Comparison of ENCODE assay signal across 8 mouse cellular contexts in the genomic region with DNA sequence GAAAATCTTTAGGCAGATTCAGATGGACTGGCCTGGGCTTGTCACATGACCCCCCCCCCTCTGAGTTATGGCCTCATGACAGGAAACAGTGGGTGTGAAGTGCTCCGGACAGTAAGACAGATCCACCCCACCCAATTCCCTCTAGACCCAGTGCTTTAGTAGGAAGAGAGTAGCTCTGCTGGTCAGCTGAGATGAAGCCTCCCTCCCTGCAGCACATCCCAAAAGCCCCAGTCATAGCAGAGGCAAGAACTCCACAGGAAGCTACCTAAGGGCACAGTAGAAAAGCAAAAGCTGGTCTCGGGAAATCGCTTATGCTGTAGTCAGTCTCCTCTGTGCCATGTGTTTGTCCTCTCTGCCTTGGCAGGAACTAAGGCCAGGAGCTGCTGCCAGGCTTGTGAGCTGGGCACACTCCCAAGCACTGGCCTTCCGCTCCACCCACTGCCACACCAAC. TPM values are rescaled to one million over a fixed set of nuclear protein-coding genes. Genes with fewer than 3 reads are reported as not detected.
DNase-seq lines count a peak whose midpoint lies in the region; ATAC-seq and TF ChIP-seq lines count a peak whose summit lies in the region.

No protein-coding gene starts in this region.

- no peak overlapping the region for H3K4me2 ChIP-seq in forebrain, embryonic 14.5 days (ENCODE audit: low read length)
- no peak overlapping the region for H3K4me2 ChIP-seq in forebrain, embryonic 11.5 days (ENCODE audit: low read depth, low read length, severe bottlenecking)
- no peak overlapping the region for H3K4me2 ChIP-seq in midbrain, embryonic 13.5 days (replicated peaks)

- intact Hi-C loops in heart, postnatal 14 days (cut with DNase I), result loop anchor here (5.0 kb wide), 1 partner anchor 98 kb away; the partner anchor contains the start of gene Mamld1

- no peak for TF ChIP-seq CTCF in cerebellum, adult 2 months (IDR thresholded peaks at IDR 0.05; ENCODE audit: borderline replicate concordance, insufficient read depth, low read depth, low read length)
- no peak for TF ChIP-seq CTCF in lung, adult 2 months (IDR thresholded peaks at IDR 0.05; ENCODE audit: insufficient read depth, low read length)

- no peaks in the 10 kb centered on the region for H3K27me3 ChIP-seq in forebrain, embryonic 14.5 days (replicated peaks; ENCODE audit: control insufficient read depth, insufficient read depth, low read length)
- no peaks in the 10 kb centered on the region for H3K27me3 ChIP-seq in forebrain, embryonic 11.5 days (ENCODE audit: control insufficient read depth, insufficient read depth, low read length)
- no peaks in the 10 kb centered on the region for H3K27me3 ChIP-seq in cerebellum, adult 2 months (ENCODE audit: control insufficient read depth, insufficient read depth, low read length)
- H3K27me3 ChIP-seq in midbrain, embryonic 13.5 days, result no peaks in the 10 kb centered on the region

- H3K4me1 ChIP-seq in forebrain, embryonic 14.5 days (ENCODE audit: control insufficient read depth, insufficient read depth, low read length), result no peaks in the 10 kb centered on the region
- no peaks in the 10 kb centered on the region for H3K4me1 ChIP-seq in forebrain, embryonic 11.5 days (replicated peaks; ENCODE audit: control insufficient read depth, insufficient read depth, low read length)
- peaks cover 36% of the 10 kb centered on the region for H3K4me1 ChIP-seq in cerebellum, adult 2 months (ENCODE audit: control insufficient read depth, insufficient read depth, low read length)
- H3K4me1 ChIP-seq in lung, adult 2 months (ENCODE audit: control insufficient read depth, insufficient read depth, low read length), result peaks cover 15% of the 10 kb centered on the region
- H3K4me1 ChIP-seq in midbrain, embryonic 13.5 days (replicated peaks), result no peaks in the 10 kb centered on the region

- H3K9me3 ChIP-seq in forebrain, embryonic 14.5 days (replicated peaks; ENCODE audit: control insufficient read depth, low read length), result no peaks in the 10 kb centered on the region
- no peaks in the 10 kb centered on the region for H3K9me3 ChIP-seq in forebrain, embryonic 11.5 days (ENCODE audit: control insufficient read depth, low read length)
- H3K9me3 ChIP-seq in midbrain, embryonic 13.5 days, result no peaks in the 10 kb centered on the region

- no peak overlapping the region for H3K9ac ChIP-seq in forebrain, embryonic 14.5 days (ENCODE audit: low read length)
- H3K9ac ChIP-seq in forebrain, embryonic 11.5 days (ENCODE audit: low read length), result no peak overlapping the region
- no peak overlapping the region for H3K9ac ChIP-seq in midbrain, embryonic 13.5 days (replicated peaks)

- 84% methylated on average over 4 of the region's 4 CpGs for WGBS in forebrain, embryonic 14.5 days
- 87% methylated on average over 4 of the region's 4 CpGs for WGBS in forebrain, embryonic 11.5 days
- WGBS in cerebellum, adult 2 months, result 3% methylated on average over 4 of the region's 4 CpGs
- 55% methylated on average over 4 of the region's 4 CpGs for WGBS in lung, adult 2 months
- 88% methylated on average over 4 of the region's 4 CpGs for WGBS in midbrain, embryonic 13.5 days

- no peak overlapping the region for H3K27ac ChIP-seq in forebrain, embryonic 14.5 days (ENCODE audit: low read depth, low read length)
- no peak overlapping the region for H3K27ac ChIP-seq in forebrain, embryonic 11.5 days (ENCODE audit: low read depth, low read length)
- H3K27ac ChIP-seq in cerebellum, adult 2 months (ENCODE audit: insufficient read depth, low read length), result peak overlapping the region; percentile 87
- H3K27ac ChIP-seq in midbrain, embryonic 13.5 days, result no peak overlapping the region

- no peak overlapping the region for H3K4me3 ChIP-seq in forebrain, embryonic 14.5 days (ENCODE audit: low read depth, low read length)
- no peak overlapping the region for H3K4me3 ChIP-seq in forebrain, embryonic 11.5 days (ENCODE audit: low read depth, low read length)
- H3K4me3 ChIP-seq in cerebellum, adult 2 months (replicated peaks; ENCODE audit: insufficient read depth, low read depth, low read length), result no peak overlapping the region
- no peak overlapping the region for H3K4me3 ChIP-seq in lung, adult 2 months (replicated peaks; ENCODE audit: extremely low read depth, low read depth, low read length)
- no peak overlapping the region for H3K4me3 ChIP-seq in midbrain, embryonic 13.5 days (replicated peaks)

- TF ChIP-seq POLR2A in cerebellum, adult 2 months (IDR thresholded peaks at IDR 0.05; ENCODE audit: borderline replicate concordance, insufficient read depth, low read length), result no peak
- no peak for TF ChIP-seq POLR2A in lung, adult 2 months (IDR thresholded peaks at IDR 0.05; ENCODE audit: borderline replicate concordance, extremely low read depth, low read depth, low read length)

- peak; percentile 27 for DNase-seq in forebrain, embryonic 14.5 days (ENCODE audit: low spot score)
- DNase-seq in forebrain, embryonic 11.5 days (ENCODE audit: low spot score), result no peak
- DNase-seq in 3134 (ENCODE audit: extremely low read depth, insufficient read length, low spot score), result peak; percentile 65
- peak; percentile 89 to 93 for DNase-seq in cerebellum, adult 2 months
- DNase-seq in heart, postnatal 14 days, result peak; percentile 55 to 75
- peak; percentile 45 for DNase-seq in lung, adult 2 months

- ATAC-seq in forebrain, embryonic 14.5 days, result peak; percentile 44; the same call in 1 of the 2 replicates
- ATAC-seq in forebrain, embryonic 11.5 days (replicated peaks; ENCODE audit: low FRiP score), result no peak
- ATAC-seq in monocyte, adult 5-6 weeks (replicated peaks; ENCODE audit: insufficient number of reproducible peaks, low FRiP score, low TSS enrichment, poor library complexity, severe bottlenecking), result no peak
- ATAC-seq in midbrain, embryonic 13.5 days, result no peak

- H3K36me3 ChIP-seq in forebrain, embryonic 14.5 days (ENCODE audit: control insufficient read depth, insufficient read depth, low read length), result 0 out of 2 replicates have a peak, but pooled peaks cover 2% of the 10 kb centered on the region
- H3K36me3 ChIP-seq in forebrain, embryonic 11.5 days (ENCODE audit: control insufficient read depth, insufficient read depth, low read length), result no peaks in the 10 kb centered on the region
- peaks cover 11% of the 10 kb centered on the region; the same call in 1 of the 2 replicates for H3K36me3 ChIP-seq in midbrain, embryonic 13.5 days

RNA-seq across cellular contexts. Expression of gene Mtm1, which starts 60.0 kb away (rescaled TPM):
- polyA plus RNA-seq in forebrain, embryonic 14.5 days (2014; fragmentation: Nextera tagmentation; extraction: Ambion mirVana), result 4.5 and 4.6 TPM in 2 replicates
- 5.8 TPM in 2 replicates for polyA plus RNA-seq in forebrain, embryonic 11.5 days (2014; fragmentation: Nextera tagmentation; extraction: Ambion mirVana)
- 10.0 and 10.9 TPM in 2 replicates for polyA plus RNA-seq in cerebellum, adult 2 months (2012; rRNA removed)
- total RNA-seq in heart, postnatal 14 days (2021), result 10 to 100 TPM; 21.0 to 21.8 TPM
- polyA plus RNA-seq in lung, adult 2 months (2012; rRNA removed), result 2.5 and 4.2 TPM in 2 replicates
- total RNA-seq in monocyte, adult 5-6 weeks (2017), result 23.7 to 31.4 TPM (median 25.8 TPM) in 3 replicates
- 4.3 and 4.9 TPM in 2 replicates for polyA plus RNA-seq in midbrain, embryonic 13.5 days (2015; fragmentation: Nextera tagmentation; extraction: Ambion mirVana)
